Mouse (Mus musculus): ENCODE data around the gene Mrpl27. TPM values are rescaled to one million over a fixed set of nuclear protein-coding genes. Genes with fewer than 3 reads are reported as not detected.
"Not testable (repeated sequence)": the region's sequence is repeated elsewhere in the genome, so short reads cannot be mapped to it uniquely, and the experiment has no call there.

Mrpl27 gene
- total RNA-seq, 2 experiments from 2014 or later: 65.6 to 90.4 TPM

- DNase-seq: peak in 1 of 2 experiments; percentile 35
These were observed 11.7 kb downstream of the Mrpl27 start for GRCm38 (mm10) chr11:94665281-94665680.

- no peak for DNase-seq
These were observed 21.4 kb downstream of the Mrpl27 start for GRCm38 (mm10) chr11:94674984-94675383.

- DNase-seq: no peak
These were observed 21.9 kb downstream of the Mrpl27 start for GRCm38 (mm10) chr11:94675446-94675845.

- no peak for DNase-seq
These were observed 22.7 kb downstream of the Mrpl27 start for GRCm38 (mm10) chr11:94676308-94676707.

GRCm38 (mm10) chr11:94676754-94677606 lies 23.4 kb downstream of the Mrpl27 start, which contains the start of gene Xylt2:
TSS of gene Xylt2 (minus strand) at chr11:94677515.
- DNase-seq: peak; percentile 94 to 96

GRCm38 (mm10) chr11:94677607-94678145 lies 24.1 kb downstream of the Mrpl27 start:
- no peak for DNase-seq

GRCm38 (mm10) chr11:94680639-94681038 lies 27.1 kb downstream of the Mrpl27 start:
- no peak for DNase-seq

- no peak for DNase-seq
These were observed 28.1 kb downstream of the Mrpl27 start for GRCm38 (mm10) chr11:94681640-94682039.

- DNase-seq: no peak
These were observed 28.9 kb downstream of the Mrpl27 start for GRCm38 (mm10) chr11:94682427-94682826.

- no peak for DNase-seq
These were observed 33.6 kb downstream of the Mrpl27 start for GRCm38 (mm10) chr11:94687178-94687577.

- not testable (repeated sequence) for DNase-seq
These were observed 38.9 kb downstream of the Mrpl27 start for GRCm38 (mm10) chr11:94692502-94692901.

GRCm38 (mm10) chr11:94695508-94695907 lies 41.9 kb downstream of the Mrpl27 start:
- no peak for DNase-seq

GRCm38 (mm10) chr11:94697140-94697539 lies 43.6 kb downstream of the Mrpl27 start:
- no peak for DNase-seq

- no peak for DNase-seq
These were observed 44.3 kb downstream of the Mrpl27 start for GRCm38 (mm10) chr11:94697703-94698464.

- no peak for DNase-seq
These were observed 45.8 kb downstream of the Mrpl27 start for GRCm38 (mm10) chr11:94699399-94699798.

- DNase-seq: no peak
These were observed 48.0 kb downstream of the Mrpl27 start for GRCm38 (mm10) chr11:94701401-94702215.

GRCm38 (mm10) chr11:94702216-94702610 lies 48.6 kb downstream of the Mrpl27 start:
- DNase-seq: no peak

- no peak for DNase-seq
These were observed 50.5 kb downstream of the Mrpl27 start for GRCm38 (mm10) chr11:94704020-94704419.

GRCm38 (mm10) chr11:94704472-94704871 lies 50.9 kb downstream of the Mrpl27 start, which contains the start of gene Gm11541:
TSS of gene Gm11541 (minus strand) at chr11:94704499.
- DNase-seq: no peak
